Mouse (Mus musculus) frontal cortex, adult (tissue): Measurements from ENCODE around the gene Pnkp.

Experiments
- ATAC-seq: cut with Nextera tagmentation; 2 replicates; pipeline ENCODE4 v1.9.2; 2017; ENCODE audit warnings: mild to moderate bottlenecking, moderate library complexity, mixed read lengths; ENCODE audit not compliant: low TSS enrichment

Gene Pnkp

GRCm38 (mm10) chr7:44853065-44853464, 3.9 kb upstream of the Pnkp start:
- no peak for ATAC-seq

GRCm38 (mm10) chr7:44853596-44854355, 3.2 kb upstream of the Pnkp start:
- ATAC-seq, result no peak

- 0 out of 2 replicates have a peak, but pooled peaks have one; percentile 10 for ATAC-seq
Measured at GRCm38 (mm10) chr7:44854356-44855031, 2.4 kb upstream of the Pnkp start.

- ATAC-seq, result no peak
Measured at GRCm38 (mm10) chr7:44855036-44855435, 1.9 kb upstream of the Pnkp start.

GRCm38 (mm10) chr7:44856265-44856916, 548 bp upstream of the Pnkp start:
- ATAC-seq, result no peak

- ATAC-seq, result no peak
Measured at GRCm38 (mm10) chr7:44857905-44858304, 966 bp downstream of the Pnkp start.

GRCm38 (mm10) chr7:44859896-44860295, 3.0 kb downstream of the Pnkp start:
- no peak for ATAC-seq

- ATAC-seq, result no peak
Measured at GRCm38 (mm10) chr7:44860576-44861428, 3.9 kb downstream of the Pnkp start.

GRCm38 (mm10) chr7:44861429-44861816, 4.5 kb downstream of the Pnkp start:
- ATAC-seq, result no peak

- no peak for ATAC-seq
Measured at GRCm38 (mm10) chr7:44862434-44862833, 5.5 kb downstream of the Pnkp start.

- ATAC-seq, result no peak
Measured at GRCm38 (mm10) chr7:44863210-44863609, 6.3 kb downstream of the Pnkp start.

- no peak for ATAC-seq
Measured at GRCm38 (mm10) chr7:44863982-44864494, 7.1 kb downstream of the Pnkp start.

GRCm38 (mm10) chr7:44864595-44865542, 7.9 kb downstream of the Pnkp start:
- ATAC-seq, result no peak

- no peak for ATAC-seq
Measured at GRCm38 (mm10) chr7:44866276-44867009, 9.5 kb downstream of the Pnkp start.

- no peak for ATAC-seq
Measured at GRCm38 (mm10) chr7:44867010-44867702, 10.2 kb downstream of the Pnkp start.

GRCm38 (mm10) chr7:44867802-44868201, 10.9 kb downstream of the Pnkp start:
- no peak for ATAC-seq

- ATAC-seq, result no peak
Measured at GRCm38 (mm10) chr7:44868465-44868864, 11.5 kb downstream of the Pnkp start.

- ATAC-seq, result no peak
Measured at GRCm38 (mm10) chr7:44868919-44869696, 12.2 kb downstream of the Pnkp start.
